Mouse (Mus musculus): ENCODE data around the gene Srl. TPM values are rescaled to one million over a fixed set of nuclear protein-coding genes. Genes with fewer than 3 reads are reported as not detected.
A peak's percentile ranks its signal among the peaks of the same experiment; 100 is the strongest.

The Srl gene
- polyA plus RNA-seq, 1 experiment from 2014 or later = 10.5 TPM

DNA sequence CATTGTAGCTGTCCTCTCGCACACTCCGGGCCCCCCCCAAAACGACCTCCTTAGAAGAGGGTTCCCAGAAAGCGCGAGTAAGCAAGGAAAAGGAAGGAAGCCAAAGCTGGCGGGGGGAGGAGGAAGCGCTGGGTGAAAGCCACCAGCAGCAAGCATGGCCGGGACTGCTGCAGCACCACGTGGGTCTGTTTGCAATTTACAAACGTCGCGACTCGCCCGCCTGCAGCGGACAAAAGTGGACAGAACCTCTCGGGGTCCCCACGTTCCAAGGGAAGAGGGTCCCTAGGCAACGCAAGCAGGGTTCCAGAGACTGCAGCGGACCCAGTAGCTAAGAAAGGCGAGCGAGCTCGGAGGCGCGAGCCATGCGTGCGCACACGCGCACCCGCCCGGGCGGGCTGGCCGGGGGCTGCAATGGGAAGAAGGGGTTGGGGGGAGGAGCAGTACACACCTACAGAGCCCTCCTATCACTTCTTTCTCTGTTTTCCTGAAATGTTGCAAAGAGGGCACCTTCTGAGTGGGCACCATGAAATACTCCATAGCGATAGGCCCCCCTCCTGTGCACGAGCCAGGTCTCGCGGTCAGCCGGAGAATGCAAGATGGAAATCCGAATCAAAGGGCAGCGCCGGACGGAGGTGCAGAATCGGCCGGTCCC lies 17.5 kb upstream of the Srl start:
- peak overlapping the region; percentile 93 for H3K27ac ChIP-seq (ENCODE audit: low read length)
- H3K4me1 ChIP-seq (ENCODE audit: control insufficient read depth, insufficient read depth, low read length) = peaks cover 17% of the 10 kb centered on the region
- H3K4me3 ChIP-seq (ENCODE audit: low read depth, low read length) = peak overlapping the region; percentile 81
- H3K9me3 ChIP-seq (ENCODE audit: control insufficient read depth, low read depth, low read length) = no peaks in the 10 kb centered on the region
- H3K27me3 ChIP-seq (ENCODE audit: control insufficient read depth, insufficient read depth, low read length) = no peaks in the 10 kb centered on the region
- peak; percentile 12; the same call in 1 of the 2 replicates for ATAC-seq (ENCODE audit: insufficient number of reproducible peaks, insufficient read depth, low FRiP score, low read depth)
- peak overlapping the region; percentile 77 for H3K9ac ChIP-seq (replicated peaks; ENCODE audit: low read depth, low read length)
- WGBS = under 1% methylated on average over 43 of the region's 43 CpGs
- peak overlapping the region; percentile 57 for H3K4me2 ChIP-seq (replicated peaks; ENCODE audit: low read depth, low read length)
- H3K36me3 ChIP-seq (ENCODE audit: control insufficient read depth, insufficient read depth, low read length) = no peaks in the 10 kb centered on the region

DNA sequence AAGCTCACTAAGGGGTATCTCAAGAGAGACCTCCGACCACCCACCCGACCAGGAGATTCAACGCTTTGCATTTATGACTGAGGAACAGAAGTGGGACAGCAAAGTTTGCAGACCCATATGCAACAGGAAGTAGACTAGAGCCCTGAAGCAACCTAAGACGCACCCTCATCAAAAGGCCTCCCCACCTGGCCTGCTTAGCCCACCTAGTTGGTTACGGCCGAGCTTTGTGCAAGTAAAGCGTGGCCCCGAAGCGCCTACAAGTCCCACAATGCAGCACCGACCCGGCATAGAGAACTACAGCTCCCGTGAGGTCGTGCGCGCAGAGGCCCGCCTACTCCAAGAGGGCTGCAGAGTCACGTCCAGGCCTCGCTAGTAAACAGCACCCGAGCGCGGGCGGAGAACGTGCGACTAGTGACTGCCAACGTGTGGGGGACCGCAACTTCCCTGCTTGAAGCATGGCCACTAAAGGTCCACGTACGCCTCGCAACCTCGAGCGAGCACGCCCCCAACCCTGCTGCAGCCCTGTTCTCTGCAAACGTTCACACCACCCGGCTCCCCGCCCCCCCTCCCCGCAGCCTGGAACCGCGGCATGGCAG lies 16.9 kb upstream of the Srl start:
- peak overlapping the region; percentile 81 for H3K4me3 ChIP-seq (ENCODE audit: low read depth, low read length)
- peak overlapping the region; percentile 93 for H3K27ac ChIP-seq (ENCODE audit: low read length)
- H3K27me3 ChIP-seq (ENCODE audit: control insufficient read depth, insufficient read depth, low read length) = no peaks in the 10 kb centered on the region
- WGBS = under 1% methylated on average over 38 of the region's 38 CpGs
- ATAC-seq (ENCODE audit: insufficient number of reproducible peaks, insufficient read depth, low FRiP score, low read depth) = peak; percentile 90
- H3K9ac ChIP-seq (replicated peaks; ENCODE audit: low read depth, low read length) = peak overlapping the region; percentile 77
- H3K9me3 ChIP-seq (ENCODE audit: control insufficient read depth, low read depth, low read length) = no peaks in the 10 kb centered on the region
- H3K4me2 ChIP-seq (replicated peaks; ENCODE audit: low read depth, low read length) = peak overlapping the region; percentile 57
- no peaks in the 10 kb centered on the region for H3K36me3 ChIP-seq (ENCODE audit: control insufficient read depth, insufficient read depth, low read length)
- peaks cover 24% of the 10 kb centered on the region for H3K4me1 ChIP-seq (ENCODE audit: control insufficient read depth, insufficient read depth, low read length)

DNA sequence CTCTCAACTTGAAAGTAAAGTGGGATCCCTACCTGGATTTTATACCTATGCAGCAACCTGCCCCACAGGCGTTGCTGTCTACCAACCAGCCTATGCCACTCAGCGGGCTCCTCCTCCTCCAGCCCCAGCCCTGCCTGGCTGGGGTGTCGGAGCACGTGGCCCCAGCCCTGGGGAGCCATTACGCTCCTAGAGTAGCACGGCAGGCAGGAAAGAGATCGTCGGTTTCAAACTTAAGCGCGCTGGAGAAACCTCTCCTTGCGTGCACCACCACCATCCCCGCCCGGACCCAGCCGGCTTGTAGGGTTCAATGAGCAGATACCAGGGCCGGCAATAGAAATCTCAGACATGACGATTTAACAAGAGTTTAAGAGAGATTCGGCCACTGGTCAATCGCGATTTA lies 16.3 kb upstream of the Srl start:
- Histone ChIP-seq H3K4me1 (ENCODE audit: control insufficient read depth, insufficient read depth, low read length) (peaks cover 29% of the 10 kb centered on the region), H3K9me3 (ENCODE audit: control insufficient read depth, low read depth, low read length) (no peaks in the 10 kb centered on the region), H3K36me3 (ENCODE audit: control insufficient read depth, insufficient read depth, low read length) (no peaks in the 10 kb centered on the region; the same call in 1 of the 2 replicates), H3K4me3 (ENCODE audit: low read depth, low read length) (peak overlapping the region; percentile 81), H3K4me2 (replicated peaks; ENCODE audit: low read depth, low read length) (peak overlapping the region; percentile 57), H3K27me3 (ENCODE audit: control insufficient read depth, insufficient read depth, low read length) (no peaks in the 10 kb centered on the region), H3K27ac (ENCODE audit: low read length) (peak overlapping the region; percentile 93), H3K9ac (replicated peaks; ENCODE audit: low read depth, low read length) (peak overlapping the region; percentile 77)
- whole genome bisulfite sequencing = under 1% methylated on average over 19 of the region's 19 CpGs
- ATAC-seq (ENCODE audit: insufficient number of reproducible peaks, insufficient read depth, low FRiP score, low read depth) = peak; percentile 50

DNA sequence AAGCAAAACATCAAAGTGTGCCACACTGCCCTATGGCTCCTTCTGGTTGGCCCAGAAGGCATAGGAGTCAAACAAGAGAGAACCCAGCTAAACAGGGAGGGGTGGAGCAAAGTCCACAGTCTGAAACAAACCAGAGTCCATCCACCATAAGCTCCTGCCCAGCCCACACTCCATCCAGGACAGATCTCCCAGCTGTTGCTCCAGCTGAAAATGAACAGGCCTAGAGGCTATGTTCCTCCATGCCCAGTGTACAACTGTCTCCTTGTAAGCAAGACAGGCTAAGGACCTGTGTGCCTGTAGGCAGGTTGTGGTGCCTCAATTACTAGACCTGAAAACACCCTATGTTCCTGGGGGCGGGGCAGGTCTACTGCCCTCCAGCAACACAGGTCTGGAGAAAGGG lies 15.5 kb upstream of the Srl start:
- peak overlapping the region; percentile 93 for H3K27ac ChIP-seq (ENCODE audit: low read length)
- peak overlapping the region; percentile 57 for H3K4me2 ChIP-seq (replicated peaks; ENCODE audit: low read depth, low read length)
- H3K4me3 ChIP-seq (ENCODE audit: low read depth, low read length) = peak overlapping the region; percentile 81; the same call in 1 of the 2 replicates
- WGBS = 73% methylated on average over 1 of the region's 1 CpGs
- ATAC-seq (ENCODE audit: insufficient number of reproducible peaks, insufficient read depth, low FRiP score, low read depth) = 0 out of 2 replicates have a peak, but pooled peaks have one; percentile 26
- no peaks in the 10 kb centered on the region; the same call in 1 of the 2 replicates for H3K36me3 ChIP-seq (ENCODE audit: control insufficient read depth, insufficient read depth, low read length)
- H3K4me1 ChIP-seq (ENCODE audit: control insufficient read depth, insufficient read depth, low read length) = peaks cover 35% of the 10 kb centered on the region
- H3K9me3 ChIP-seq (ENCODE audit: control insufficient read depth, low read depth, low read length) = no peaks in the 10 kb centered on the region
- peak overlapping the region; percentile 77; the same call in 1 of the 2 replicates for H3K9ac ChIP-seq (replicated peaks; ENCODE audit: low read depth, low read length)
- H3K27me3 ChIP-seq (ENCODE audit: control insufficient read depth, insufficient read depth, low read length) = no peaks in the 10 kb centered on the region

DNA sequence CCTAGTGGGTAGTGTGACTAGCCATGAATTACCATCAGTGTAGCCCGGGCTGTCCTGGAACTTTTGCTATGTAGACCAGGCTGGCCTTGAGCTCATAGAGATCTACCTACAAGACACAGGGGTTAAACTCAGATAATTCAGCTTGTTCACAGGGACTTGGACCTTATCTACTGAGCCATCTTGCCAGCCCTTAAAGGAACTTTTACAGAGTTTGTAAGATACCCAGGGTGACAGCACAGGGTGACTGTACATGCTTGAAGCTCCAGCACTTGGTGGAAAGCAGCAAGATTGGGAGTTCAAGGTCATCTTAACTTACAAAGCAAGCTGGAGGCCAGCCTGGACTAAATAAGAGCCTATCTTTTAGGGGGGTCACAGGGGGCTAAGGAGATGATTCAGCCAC lies 13.9 kb upstream of the Srl start:
- peaks cover 35% of the 10 kb centered on the region for H3K4me1 ChIP-seq (ENCODE audit: control insufficient read depth, insufficient read depth, low read length)
- 91% methylated on average over 1 of the region's 1 CpGs for WGBS
- no peak for ATAC-seq (ENCODE audit: insufficient number of reproducible peaks, insufficient read depth, low FRiP score, low read depth)

DNA sequence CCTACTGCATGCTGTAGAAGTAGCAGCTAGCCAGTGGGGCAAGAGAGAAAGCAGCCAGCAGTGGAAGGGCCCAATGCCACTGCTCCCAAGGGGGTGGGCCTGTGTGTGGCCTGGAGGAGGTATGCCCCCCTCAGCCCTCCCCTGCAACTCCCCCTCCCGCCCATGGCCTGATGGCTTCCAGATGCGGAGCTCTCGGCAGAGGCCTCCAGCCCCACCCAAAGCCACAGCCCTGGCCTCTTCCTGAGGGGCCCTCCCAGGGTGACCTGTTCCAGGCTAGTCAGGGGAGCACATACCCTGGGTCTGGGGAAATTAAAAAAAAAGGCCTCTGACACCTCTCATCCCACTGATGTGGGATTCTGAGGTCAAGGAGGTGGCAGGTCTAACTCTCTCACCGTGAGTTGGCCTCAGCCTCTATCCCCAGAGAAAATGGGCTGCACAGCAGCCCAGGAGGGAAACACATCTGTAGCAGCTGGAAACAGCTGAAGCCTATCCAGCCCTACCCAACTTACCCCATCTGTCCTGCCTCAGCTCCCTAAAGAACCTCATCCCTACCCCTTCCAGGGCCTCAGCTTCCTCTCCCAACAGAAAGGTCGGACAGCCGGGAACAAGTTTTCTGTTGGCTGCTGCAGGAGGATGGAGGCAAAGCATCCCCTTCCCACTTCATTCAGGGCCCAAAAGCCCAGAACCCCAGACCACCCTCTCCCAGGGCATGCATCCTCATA lies 11.4 kb upstream of the Srl start:
- Histone ChIP-seq H3K27ac (ENCODE audit: low read length) (peak overlapping the region; percentile 90), H3K4me1 (ENCODE audit: control insufficient read depth, insufficient read depth, low read length) (peaks cover 35% of the 10 kb centered on the region), H3K4me2 (replicated peaks; ENCODE audit: low read depth, low read length) (peak overlapping the region; percentile 1), H3K36me3 (ENCODE audit: control insufficient read depth, insufficient read depth, low read length) (peaks cover 23% of the 10 kb centered on the region), H3K9me3 (ENCODE audit: control insufficient read depth, low read depth, low read length) (no peaks in the 10 kb centered on the region), H3K9ac (replicated peaks; ENCODE audit: low read depth, low read length) (no peak overlapping the region), H3K4me3 (ENCODE audit: low read depth, low read length) (no peak overlapping the region), H3K27me3 (ENCODE audit: control insufficient read depth, insufficient read depth, low read length) (no peaks in the 10 kb centered on the region)
- WGBS = 16% methylated on average over 6 of the region's 6 CpGs
- peak; percentile 76 for ATAC-seq (ENCODE audit: insufficient number of reproducible peaks, insufficient read depth, low FRiP score, low read depth)

More for the DNA sequence above, 13.9 kb upstream of the Srl start:
- no peak overlapping the region for H3K4me2 ChIP-seq (replicated peaks; ENCODE audit: low read depth, low read length)
- H3K27me3 ChIP-seq (ENCODE audit: control insufficient read depth, insufficient read depth, low read length) = no peaks in the 10 kb centered on the region
- H3K36me3 ChIP-seq (ENCODE audit: control insufficient read depth, insufficient read depth, low read length) = peaks cover 9% of the 10 kb centered on the region; the same call in 1 of the 2 replicates
- H3K9ac ChIP-seq (replicated peaks; ENCODE audit: low read depth, low read length) = no peak overlapping the region
- no peak overlapping the region for H3K27ac ChIP-seq (ENCODE audit: low read length)
- H3K4me3 ChIP-seq (ENCODE audit: low read depth, low read length) = no peak overlapping the region
- H3K9me3 ChIP-seq (ENCODE audit: control insufficient read depth, low read depth, low read length) = no peaks in the 10 kb centered on the region

DNA sequence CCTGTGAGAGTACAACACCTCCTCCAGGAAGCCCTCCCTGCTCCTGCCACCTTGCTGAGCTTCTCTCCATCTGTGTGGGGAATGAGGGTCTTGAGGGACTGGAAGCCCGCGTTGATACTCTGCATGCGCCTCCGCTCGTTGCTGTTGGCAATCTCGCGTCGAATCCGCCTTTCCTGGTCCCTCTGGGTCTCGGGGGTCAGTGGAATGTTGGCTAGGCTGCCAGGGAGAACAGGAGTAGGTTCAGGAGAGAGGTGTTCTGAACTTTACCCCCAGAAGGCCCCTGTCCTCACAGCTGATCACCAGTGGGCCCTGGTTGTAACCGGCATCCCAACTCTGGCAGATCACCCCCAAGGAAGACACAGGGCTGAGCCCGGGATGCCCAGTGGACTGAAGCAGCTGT lies 10.3 kb upstream of the Srl start:
- peaks cover 25% of the 10 kb centered on the region for H3K4me1 ChIP-seq (ENCODE audit: control insufficient read depth, insufficient read depth, low read length)
- H3K9ac ChIP-seq (replicated peaks; ENCODE audit: low read depth, low read length) = no peak overlapping the region
- no peak overlapping the region for H3K4me2 ChIP-seq (replicated peaks; ENCODE audit: low read depth, low read length)
- ATAC-seq (ENCODE audit: insufficient number of reproducible peaks, insufficient read depth, low FRiP score, low read depth) = no peak
- H3K9me3 ChIP-seq (ENCODE audit: control insufficient read depth, low read depth, low read length) = no peaks in the 10 kb centered on the region
- H3K27me3 ChIP-seq (ENCODE audit: control insufficient read depth, insufficient read depth, low read length) = no peaks in the 10 kb centered on the region
- peaks cover 29% of the 10 kb centered on the region for H3K36me3 ChIP-seq (ENCODE audit: control insufficient read depth, insufficient read depth, low read length)
- H3K4me3 ChIP-seq (ENCODE audit: low read depth, low read length) = no peak overlapping the region
- WGBS = 90% methylated on average over 12 of the region's 12 CpGs
- peak overlapping the region; percentile 90; the same call in 1 of the 2 replicates for H3K27ac ChIP-seq (ENCODE audit: low read length)

DNA sequence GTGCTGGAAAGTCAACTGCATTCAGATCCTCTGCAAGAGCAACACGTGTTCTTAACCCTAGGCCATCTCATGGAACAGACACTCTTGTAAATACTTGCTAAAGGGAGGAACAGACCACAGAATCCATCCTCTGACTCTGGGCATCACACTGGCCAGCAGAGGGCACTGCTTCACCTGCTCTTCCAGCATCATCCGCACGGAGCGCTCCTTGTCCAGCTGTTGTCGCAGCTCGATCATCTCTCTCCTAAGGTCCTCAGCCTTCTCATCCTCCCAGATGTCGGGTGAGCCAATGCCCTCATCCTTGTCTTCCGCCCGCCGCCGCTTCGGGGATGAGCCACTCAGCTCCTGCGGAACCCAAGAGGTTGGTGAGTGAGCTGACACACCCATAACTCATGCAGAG lies 9.4 kb upstream of the Srl start:
- Histone ChIP-seq H3K27ac (ENCODE audit: low read length) (no peak overlapping the region), H3K4me1 (ENCODE audit: control insufficient read depth, insufficient read depth, low read length) (peaks cover 21% of the 10 kb centered on the region), H3K9ac (replicated peaks; ENCODE audit: low read depth, low read length) (no peak overlapping the region), H3K4me3 (ENCODE audit: low read depth, low read length) (no peak overlapping the region), H3K4me2 (replicated peaks; ENCODE audit: low read depth, low read length) (no peak overlapping the region), H3K9me3 (ENCODE audit: control insufficient read depth, low read depth, low read length) (no peaks in the 10 kb centered on the region), H3K36me3 (ENCODE audit: control insufficient read depth, insufficient read depth, low read length) (peaks cover 31% of the 10 kb centered on the region), H3K27me3 (ENCODE audit: control insufficient read depth, insufficient read depth, low read length) (no peaks in the 10 kb centered on the region)
- WGBS = 39% methylated on average over 13 of the region's 13 CpGs
- peak; percentile 37; the same call in 1 of the 2 replicates for ATAC-seq (ENCODE audit: insufficient number of reproducible peaks, insufficient read depth, low FRiP score, low read depth)
